Mouse (Mus musculus): ENCODE measurements around the gene Ywhag.

DNA sequence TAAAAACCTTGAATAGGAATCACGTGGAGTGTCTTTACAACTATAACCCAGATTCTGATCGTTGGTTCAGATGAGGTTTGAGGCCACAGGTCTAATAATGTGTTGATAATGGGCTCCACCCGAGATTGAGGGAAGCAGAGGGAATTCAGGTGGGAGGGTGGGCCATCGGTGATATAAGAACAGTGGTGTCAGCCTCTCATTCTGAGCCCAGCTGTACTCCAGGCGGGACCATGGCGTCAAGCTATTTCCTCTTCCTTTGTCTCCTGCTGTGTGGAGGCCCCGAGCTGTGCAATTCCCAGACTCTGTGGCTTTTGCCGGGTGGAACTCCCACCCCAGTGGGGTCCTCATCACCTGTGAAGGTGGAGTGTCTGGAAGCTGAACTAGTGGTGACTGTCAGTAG lies 45.5 kb upstream of the Ywhag start, which contains the start of gene Zp3:
- TF ChIP-seq CTCF (IDR thresholded peaks at IDR 0.05; ENCODE audit: control insufficient read depth, insufficient read depth, low read length) (no peak), POLR2A (IDR thresholded peaks at IDR 0.05; ENCODE audit: borderline replicate concordance, control insufficient read depth, low read depth, low read length) (no peak)
